Mouse (Mus musculus): ENCODE results near the gene Klhl29. TPM values are rescaled to one million over a fixed set of nuclear protein-coding genes. Genes with fewer than 3 reads are reported as not detected.

The Klhl29 gene
- total RNA-seq, 2 experiments from 2014 or later = 27.1 to 27.5 TPM

DNA sequence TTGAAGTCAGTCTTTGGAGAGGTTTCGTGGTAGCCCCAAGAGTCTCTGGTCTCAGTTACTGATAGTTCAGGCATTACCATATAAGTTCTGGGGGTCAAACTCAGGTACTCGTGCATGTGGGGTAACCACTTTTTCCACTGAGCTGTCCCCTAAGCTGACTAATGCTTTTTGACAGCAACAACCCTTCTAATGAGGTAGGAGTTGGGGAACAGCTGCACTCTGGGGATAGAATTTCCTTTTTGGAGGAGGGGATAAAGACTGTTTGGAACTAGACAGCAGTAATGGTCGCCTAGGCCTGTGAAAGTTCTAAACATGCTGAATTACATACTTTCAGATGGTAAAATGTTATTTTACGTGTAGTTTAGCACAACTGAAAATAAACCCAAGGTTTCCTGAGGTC is 184.3 kb downstream of the Klhl29 start:
- no peak for DNase-seq (ENCODE audit: low spot score in 2 of 2)

DNA sequence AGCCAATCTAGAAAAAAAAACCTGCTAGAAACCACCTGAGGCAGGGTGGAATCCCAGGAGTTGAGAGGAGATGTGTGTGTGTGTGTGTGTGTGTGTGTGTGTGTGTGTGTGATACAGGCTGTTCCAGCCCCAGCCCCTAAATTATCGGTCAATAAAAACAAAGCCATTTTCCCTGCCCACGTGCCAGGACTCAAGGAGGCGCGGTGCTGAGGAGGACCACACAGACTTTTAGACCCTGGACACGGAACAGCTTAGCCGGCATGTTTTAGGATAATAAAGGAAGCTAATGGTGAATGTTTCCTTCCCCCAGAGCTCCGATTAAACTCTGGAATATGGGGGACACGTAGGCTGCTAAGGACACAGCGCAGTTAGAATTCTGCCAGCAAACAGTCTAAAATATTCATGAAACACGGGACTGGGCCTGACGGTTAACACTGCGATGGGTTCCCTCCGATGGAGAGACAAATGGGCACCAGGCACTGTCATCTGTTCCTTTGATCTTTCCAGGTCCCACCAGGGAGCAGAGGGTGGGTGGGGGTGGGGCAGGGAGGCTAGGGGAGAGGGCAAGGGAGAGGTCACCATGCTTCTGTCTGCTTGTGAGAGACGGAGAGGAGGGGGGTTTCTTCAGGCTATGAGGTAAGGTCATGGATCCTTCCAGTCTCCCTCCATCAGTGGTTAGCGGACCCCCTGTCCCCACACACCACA is 185.9 kb downstream of the Klhl29 start:
- DNase-seq (ENCODE audit: low spot score in 2 of 2) = no peak

DNA sequence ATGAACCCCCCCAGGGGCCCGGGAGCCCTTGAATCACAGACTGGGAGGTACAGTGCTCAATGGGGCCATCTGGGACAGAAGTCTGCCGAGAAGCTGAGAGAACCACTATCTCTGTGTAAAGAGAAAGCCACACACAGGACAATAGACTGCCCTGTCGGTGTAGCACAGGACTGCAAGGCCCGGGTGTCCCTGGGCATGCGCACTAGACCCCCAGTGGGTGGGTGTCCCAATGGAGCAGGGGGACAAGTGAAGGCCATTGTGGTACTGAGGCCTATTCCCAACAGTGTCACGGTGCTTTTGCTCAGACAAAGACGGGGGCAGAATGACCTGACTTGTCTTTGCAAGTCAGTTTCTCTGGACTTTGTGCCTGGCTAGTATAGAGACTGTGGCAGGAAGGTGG is 186.6 kb downstream of the Klhl29 start:
- DNase-seq (ENCODE audit: low spot score in 2 of 2) = peak in 1 of 2 experiments; percentile 17

DNA sequence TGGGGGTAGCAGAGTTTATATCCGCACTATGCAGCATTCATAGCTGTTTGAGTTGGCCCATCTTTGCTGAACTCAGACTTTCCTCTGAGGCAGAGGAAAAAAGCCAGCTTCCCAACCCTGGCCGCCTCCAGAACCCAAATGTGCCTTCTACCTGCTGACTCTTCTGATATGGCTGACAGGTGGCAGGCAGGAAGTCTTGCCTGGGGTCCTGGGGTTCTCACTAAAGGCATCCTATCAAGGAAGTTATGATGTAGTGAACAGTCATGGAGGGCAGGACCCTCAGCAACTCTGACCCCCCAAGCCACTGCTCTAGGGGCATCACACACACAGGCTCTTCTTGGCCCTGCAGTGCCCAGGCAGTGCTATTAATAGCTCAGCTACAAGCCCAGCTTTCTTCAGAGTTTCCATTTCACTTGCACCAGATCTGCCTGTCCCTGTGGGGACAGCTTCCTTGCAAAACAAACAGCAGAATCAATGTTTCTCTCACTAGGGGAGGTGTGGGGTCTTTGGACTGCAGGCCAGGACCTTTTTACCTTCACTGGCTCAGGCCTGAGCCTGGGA is 187.6 kb downstream of the Klhl29 start:
- DNase-seq (ENCODE audit: low spot score in 2 of 2) = no peak

DNA sequence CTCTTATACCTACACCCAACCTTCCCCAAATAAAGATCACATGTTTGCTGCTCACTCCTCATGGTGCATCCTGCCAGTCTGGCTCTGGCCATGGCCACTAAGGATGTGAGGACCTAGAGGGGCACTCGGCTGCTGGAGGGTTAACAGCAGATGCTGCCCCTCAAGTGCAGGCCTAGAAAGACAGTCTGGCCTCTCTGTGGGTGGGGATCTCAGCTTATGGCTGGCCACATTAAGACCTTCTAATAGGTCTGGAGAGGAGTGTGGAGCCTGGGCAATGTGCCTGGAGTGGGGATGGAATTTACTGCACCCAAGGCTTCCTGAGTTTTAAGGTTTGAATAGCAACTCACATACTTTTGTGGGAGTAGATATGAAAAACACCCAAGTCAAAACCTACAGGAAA is 188.8 kb downstream of the Klhl29 start:
- no peak for DNase-seq (ENCODE audit: low spot score in 2 of 2)

DNA sequence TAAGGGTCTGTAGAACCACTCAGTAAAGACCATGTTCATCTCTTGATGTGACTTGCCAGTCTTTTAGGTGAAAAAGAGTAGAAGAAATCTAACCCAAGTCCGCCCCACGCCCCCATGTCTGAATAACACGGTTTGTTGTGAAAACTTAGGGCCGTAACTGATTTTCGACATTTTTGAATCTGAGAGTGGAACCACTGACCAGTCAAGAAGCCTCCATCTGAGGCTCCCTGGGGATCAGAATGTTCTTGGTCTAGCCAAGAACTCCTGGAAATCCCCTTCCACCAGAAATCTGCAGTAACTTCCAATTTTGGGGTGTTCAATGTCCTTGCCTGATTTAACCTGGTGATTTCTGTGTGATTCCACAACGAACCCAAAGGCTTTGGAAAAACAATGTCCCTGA is 189.9 kb downstream of the Klhl29 start:
- no peak for DNase-seq (ENCODE audit: low spot score in 2 of 2)

DNA sequence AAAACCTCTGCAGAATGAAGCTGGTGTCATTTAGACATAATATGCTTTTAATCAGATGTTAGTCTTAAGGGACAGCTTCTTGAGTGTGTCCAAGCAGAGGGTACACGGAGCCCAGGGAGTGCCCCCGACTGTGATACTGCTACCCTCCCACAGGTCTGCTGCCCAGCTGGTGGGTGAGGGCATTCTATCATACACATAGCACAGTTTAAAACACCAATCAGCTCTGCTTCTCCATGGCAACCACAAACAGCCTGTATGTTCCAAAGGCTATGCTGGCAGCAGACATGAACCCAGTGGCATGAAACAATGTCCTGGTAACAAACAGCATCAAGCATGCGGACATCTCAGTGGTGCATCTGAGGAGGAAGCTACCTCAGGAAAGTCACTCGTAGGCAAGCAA is 192.9 kb downstream of the Klhl29 start:
- no peak for DNase-seq (ENCODE audit: low spot score in 2 of 2)

DNA sequence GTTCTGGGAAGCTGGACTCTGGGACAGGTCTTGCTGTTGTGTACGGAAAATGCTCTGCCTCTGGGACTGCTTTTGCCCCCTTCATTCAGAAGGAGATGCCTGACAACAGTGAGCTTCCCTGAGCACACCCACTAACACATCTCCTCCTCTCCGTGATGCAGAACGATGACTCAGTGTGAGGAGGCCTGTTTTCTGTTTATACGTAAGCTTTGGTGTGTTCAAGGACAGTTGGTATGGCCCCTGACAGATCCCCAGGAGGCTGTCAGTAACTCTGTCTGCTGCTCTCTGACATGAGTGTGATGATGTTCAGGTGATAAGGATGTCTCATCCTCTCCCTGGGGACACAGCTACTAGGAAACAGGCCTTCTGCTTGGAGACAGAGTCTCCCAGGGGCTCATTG is 193.3 kb downstream of the Klhl29 start:
- no peak for DNase-seq (ENCODE audit: low spot score in 2 of 2)

DNA sequence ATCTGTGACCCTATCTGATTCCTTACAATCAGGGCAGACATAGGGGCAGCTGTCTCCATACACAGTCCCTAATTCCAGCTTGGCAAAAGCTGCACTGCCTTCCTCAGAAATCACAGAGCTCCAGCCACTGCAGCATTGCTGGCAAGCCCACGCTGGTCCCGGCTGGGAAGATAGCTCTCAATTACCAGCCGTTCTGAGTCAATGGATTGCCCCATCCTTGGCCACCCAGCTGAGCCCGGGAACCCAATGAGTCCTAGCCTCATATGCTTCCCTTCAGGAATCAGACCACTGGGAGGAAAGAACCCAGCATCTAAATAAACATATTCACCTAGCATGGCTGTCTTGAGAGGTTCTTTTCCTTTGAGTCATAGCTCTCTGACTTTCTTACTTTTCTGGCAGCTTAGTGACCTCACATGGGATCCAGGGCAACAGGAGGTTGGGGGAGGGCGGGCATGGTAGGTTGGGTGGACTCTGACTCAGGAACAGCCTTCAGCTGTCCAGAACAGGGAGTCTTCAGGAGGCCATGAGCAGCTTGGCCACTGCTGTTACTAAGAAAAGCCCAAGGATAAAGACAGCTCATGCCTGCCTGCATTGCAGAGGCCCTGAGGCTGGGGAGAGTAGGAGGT is 198.7 kb downstream of the Klhl29 start:
- no peak for DNase-seq (ENCODE audit: low spot score in 2 of 2)

DNA sequence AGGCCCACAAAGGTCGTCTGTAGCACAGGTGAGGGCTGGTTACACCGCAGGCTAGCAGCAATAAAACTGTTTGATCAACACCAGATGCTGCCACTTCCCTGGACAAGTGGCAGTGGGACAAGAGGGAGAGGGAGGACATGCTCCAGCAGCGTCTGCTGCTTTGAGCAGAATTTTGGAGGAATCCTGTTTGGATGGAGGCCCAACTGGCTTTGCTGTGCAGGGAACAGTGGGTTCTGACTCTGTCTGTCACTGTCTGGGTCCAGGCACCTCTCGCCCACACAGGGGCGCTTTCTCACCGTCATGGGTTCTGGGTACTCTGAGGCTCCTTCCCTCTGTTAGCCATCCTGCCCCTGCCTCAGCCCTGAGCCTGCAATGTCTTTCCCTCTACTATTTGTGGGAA is 209.3 kb downstream of the Klhl29 start:
- no peak for DNase-seq (ENCODE audit: low spot score in 2 of 2)

DNA sequence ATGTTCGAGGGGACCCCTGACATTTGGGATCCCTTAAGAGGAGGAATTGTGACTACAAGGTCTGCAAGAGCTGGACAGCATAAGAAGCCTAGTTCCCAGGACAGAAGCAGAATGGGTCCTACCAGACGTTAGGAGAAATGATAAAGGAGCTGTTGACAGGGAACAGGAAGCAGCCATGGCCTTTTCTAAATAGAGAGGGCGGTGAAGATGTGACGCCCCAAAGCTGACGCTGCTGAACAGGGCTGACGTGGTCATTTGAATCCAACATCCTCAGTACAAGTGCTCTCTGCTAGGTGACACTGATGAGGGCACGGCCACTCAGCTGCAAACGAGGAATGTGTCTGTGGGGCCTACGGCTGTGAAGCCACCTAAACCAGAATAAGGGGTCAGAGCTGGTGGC is 210.1 kb downstream of the Klhl29 start:
- DNase-seq (ENCODE audit: low spot score in 2 of 2) = no peak

DNA sequence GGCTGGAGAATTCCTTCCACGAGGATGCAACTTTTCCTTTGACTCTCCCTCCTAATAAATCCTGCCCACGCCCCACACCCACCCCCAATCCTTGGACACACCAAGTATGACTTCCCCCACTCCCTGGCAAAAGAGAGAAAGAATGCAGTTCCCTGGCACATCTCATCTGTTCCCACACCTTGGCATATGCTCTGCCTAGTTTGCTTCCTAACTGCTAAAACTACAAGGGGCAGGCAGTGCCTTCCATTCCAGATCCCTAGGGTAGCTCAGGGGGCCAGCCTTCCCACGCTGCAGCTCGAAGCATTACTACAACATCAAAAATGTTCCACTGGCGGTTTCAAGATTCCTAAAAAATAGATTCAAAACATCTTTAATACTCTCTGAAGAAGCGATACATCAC is 212.8 kb downstream of the Klhl29 start:
- DNase-seq (ENCODE audit: low spot score in 2 of 2) = no peak

DNA sequence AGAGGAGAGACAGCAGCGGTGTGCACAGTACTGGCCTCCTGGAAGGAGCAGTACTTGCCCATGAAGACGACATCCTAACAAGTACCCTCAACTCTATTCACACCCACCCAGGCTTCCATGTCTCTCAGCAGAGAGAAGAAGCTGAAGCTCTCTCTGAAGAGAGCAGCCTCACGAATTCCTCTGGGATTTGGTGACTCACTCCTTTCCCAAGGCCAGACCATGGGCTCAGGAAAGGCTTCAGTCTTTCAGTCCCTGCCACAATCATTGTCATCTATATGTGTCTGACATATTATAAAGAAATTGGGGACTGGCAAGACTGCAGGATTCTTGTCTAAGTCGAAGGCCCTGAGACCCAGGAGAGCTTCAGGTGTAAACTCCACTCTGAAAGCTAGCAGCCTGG is 213.9 kb downstream of the Klhl29 start:
- no peak for DNase-seq (ENCODE audit: low spot score in 2 of 2)

DNA sequence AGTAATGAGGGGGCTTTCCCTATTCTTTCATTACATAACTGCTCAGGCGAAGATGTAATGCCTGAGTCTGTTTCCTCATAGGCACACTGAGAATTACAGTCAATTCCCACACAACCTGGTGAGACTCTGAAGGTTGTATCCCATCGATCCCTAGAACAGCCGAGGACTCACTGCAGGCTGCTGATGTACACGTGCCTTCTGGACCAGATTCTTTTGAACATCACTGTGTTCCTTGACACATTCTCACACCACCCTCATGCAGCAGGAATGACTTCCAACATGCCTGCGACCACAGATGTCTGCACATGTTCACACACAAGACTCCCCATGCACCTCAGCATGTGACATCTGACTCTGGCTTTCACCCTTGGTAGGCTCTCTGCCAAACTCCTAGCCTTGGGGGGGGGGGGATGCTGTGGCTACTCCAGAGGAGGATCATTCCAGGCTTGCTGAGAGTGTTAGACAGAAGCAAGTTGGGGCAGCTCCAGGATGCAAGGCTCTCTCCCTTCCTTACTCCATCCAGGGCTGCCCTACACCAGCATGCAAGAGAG is 217.5 kb downstream of the Klhl29 start:
- no peak for DNase-seq (ENCODE audit: low spot score in 2 of 2)

DNA sequence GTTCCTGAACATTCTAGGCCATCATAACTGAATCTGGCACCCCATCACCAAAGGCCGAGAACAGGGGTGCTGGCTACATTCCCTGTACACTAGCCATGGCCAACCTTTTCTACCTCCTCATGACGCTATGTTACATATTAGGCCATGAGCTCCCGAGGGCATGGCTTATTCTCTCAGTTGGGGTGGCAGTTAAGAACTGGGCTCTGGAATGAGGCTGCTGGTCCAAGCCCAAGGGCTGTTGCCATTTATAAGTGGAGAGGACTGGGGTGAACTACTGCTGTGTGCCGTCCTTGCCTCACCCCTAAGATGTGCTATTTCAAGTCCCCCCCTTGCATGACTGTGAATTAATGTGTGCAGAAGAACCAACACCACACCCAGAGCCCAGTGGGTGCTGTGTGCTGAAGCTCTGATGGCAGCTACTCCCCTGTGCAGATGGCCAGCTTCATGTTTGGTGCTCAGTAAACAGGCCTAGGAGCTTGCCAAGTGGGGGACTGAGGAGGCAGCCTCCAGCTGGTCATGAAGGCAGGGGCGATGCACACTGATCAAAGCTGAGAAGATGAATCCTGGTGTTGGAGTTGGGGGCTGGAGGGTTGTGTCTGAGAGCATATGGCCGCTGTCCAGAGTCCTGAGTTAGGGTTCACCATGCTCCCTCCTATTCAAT is 218.3 kb downstream of the Klhl29 start:
- peak; percentile 54 to 65 for DNase-seq (ENCODE audit: low spot score in 2 of 2)

DNA sequence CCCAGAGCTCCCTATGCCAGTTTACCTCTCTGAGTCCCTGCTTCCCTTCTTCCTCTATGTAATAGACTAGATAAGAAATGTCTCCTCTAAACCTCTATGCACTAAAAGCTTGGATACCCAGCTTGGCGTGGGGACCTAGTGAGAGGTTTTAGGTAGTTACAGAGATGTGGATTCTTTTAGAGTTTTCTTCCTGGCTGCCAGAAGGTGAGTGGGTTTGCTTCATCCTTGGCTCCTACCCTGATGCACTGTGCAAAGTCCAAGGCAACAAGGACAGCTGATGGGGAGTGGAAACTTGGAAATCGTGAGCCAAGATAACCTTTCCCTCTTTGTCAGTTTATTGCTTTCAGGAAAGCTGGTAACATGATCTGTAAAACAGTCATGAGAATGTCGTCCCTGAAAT is 220.3 kb downstream of the Klhl29 start:
- no peak for DNase-seq (ENCODE audit: low spot score in 2 of 2)

DNA sequence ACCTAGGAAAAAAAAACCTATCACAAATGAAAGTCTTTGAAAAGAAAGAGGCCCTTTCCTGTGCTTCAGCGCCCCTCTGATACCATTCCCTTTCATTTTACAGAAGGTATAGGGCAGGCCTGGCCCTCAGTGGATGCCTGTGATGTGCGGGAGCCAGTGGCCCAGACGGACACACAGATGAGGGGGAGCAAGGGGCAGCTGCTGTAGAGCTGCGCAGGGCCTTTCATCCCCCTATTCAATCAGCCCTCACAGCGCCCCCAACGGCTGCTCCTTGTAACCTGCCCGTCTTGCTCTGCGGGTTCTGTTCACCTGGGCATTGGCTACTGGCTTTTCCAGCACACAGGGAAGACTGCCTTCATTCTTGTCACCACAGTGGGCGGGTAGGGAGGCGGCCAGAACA is 223.6 kb downstream of the Klhl29 start:
- peak in 1 of 2 experiments; percentile 38 for DNase-seq (ENCODE audit: low spot score in 2 of 2)

DNA sequence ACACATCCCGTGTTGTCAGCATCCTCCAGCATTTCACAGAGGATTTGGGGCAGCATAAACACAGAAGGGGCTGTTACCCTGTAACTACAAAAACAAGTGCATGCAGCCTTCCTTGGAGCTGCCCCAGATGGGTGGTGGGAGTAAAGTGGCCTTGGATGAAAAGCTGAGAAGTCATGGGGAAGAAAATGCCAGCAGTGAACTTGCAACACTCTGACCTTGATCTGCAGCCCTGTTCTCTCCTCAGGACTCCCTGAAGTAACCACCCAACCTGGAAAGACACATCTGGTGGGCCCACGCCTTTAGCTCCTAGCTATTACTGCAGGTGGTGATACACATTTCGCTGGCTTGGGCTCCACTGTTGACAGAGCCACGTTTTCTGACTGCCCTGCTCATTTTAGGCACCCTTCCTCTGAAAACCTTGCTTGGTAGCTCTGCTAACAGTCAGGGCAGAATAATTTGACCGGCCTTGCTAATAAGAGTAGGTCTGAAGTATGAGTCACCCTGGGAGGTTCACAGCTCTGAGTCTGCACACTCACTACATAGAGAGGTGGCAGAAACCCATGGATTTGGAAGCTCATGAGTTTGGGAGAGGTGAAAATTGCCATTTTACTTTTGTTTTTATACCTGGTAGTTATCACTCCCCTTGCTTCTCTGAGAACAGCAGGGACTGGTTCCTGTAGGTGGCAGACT is 228.0 kb downstream of the Klhl29 start:
- DNase-seq (ENCODE audit: low spot score in 2 of 2) = no peak

DNA sequence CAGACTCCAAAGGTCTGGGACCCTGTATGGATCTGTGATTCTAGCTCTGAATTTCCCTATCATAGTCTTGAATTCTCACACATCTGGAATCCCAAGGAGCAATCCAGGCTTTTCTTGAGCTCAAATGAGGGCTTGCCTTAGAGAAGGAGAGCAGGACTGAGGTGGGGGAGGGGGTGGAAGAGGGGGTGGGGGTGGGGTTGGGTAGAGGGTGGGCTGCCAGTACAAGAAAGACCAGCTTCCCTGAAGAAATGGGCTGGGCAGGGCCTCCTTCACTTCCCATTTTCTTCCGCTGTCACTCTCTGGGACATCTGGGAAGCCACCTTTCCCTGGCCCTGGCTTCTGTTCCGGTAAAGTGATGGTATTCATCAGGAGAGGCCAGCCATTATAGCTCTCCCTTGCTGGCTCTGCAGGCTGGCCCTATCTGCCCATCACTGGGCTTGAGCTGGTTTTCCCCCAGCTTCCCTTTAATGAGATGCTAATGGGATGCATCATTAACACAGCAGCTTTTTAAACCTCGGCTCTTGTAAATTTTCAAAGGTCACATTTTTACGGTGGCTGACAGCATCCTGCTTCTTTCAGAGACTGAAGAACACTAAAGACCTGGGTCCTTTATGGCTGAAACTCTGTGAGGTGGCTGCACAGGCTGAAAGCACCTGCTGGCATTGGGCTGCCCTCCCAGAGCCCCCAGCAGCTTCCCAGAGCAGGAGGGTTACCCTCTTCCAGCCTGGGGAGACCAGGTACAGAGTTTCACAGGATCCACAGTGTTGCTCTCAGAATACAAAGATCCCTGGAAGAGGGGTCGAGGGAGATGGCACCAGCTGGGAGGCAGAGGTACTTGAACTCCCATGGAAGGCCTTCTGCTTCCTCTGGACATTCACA is 231.3 kb downstream of the Klhl29 start:
- DNase-seq (ENCODE audit: low spot score in 2 of 2) = no peak

DNA sequence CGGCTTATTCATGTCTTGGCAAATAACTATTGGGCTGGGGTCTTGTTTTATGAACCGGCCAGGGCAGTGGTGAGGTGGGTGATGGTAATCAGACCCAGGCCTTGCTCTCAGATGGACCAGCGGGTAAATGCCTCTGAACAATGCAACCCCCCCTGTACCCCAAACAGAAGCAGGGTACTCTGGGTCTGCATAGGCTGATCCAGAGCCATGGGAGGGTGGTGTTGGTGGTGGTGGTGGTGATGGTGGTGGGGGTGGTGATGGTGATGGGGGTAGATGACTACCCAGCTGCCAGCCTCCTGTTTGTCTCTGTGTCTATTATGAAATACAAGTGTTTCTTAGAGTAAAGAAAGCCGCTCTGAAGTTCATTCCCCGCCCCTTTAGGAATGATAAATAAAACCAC is 232.3 kb downstream of the Klhl29 start:
- DNase-seq (ENCODE audit: low spot score in 2 of 2) = no peak

Data from layer of hippocampus, postnatal 10 days (tissue).